Mouse (Mus musculus) forebrain, embryonic 15.5 days (tissue): ENCODE data around the gene Kpna7. TPM values are rescaled to one million over a fixed set of nuclear protein-coding genes. Genes with fewer than 3 reads are reported as not detected.

ENCODE experiments used
- ATAC-seq: fragments of 200-750 bp; cut with Nextera tagmentation; replicated peaks from 2 replicates; pipeline ENCODE4 v1.8.0; 2017; ENCODE audit warnings: mild to moderate bottlenecking, moderate TSS enrichment, moderate library complexity
- H3K27ac ChIP-seq: fragments of 300-500 bp; sonication (generic); replicated peaks from 2 replicates; pipeline ENCODE4 v1.5.1; 2015; ENCODE audit warnings: mild to moderate bottlenecking, inconsistent platforms
- H3K27me3 ChIP-seq: fragments of 300-500 bp; sonication (generic); 2 replicates; pipeline ENCODE4 v1.6.1; 2015; ENCODE audit warnings: inconsistent platforms
- H3K36me3 ChIP-seq: fragments of 300-500 bp; sonication (generic); 2 replicates; pipeline ENCODE4 v1.6.1; 2015; ENCODE audit warnings: mild to moderate bottlenecking, inconsistent platforms
- H3K4me1 ChIP-seq: fragments of 300-500 bp; sonication (generic); 2 replicates; pipeline ENCODE4 v1.6.1; 2015; ENCODE audit warnings: inconsistent platforms
- H3K4me2 ChIP-seq: fragments of 300-500 bp; sonication (generic); replicated peaks from 2 replicates; pipeline ENCODE4 v1.6.1; 2015; ENCODE audit warnings: mild to moderate bottlenecking, inconsistent platforms
- H3K4me3 ChIP-seq: fragments of 300-500 bp; sonication (generic); 2 replicates; pipeline ENCODE4 v1.5.1; 2015; ENCODE audit warnings: mild to moderate bottlenecking, inconsistent platforms
- H3K9ac ChIP-seq: fragments of 300-500 bp; sonication (generic); replicated peaks from 2 replicates; pipeline ENCODE4 v1.6.1; 2015; ENCODE audit warnings: mild to moderate bottlenecking, inconsistent platforms
- H3K9me3 ChIP-seq: fragments of 300-500 bp; sonication (generic); 2 replicates; pipeline ENCODE4 v1.6.1; 2016; ENCODE audit warnings: inconsistent platforms
- WGBS: fragments of 180-500 bp; shearing (Covaris S2); methylation state at CpG from one replicate; pipeline ENCODE4 v1.1.7; 2015; ENCODE audit warnings: mixed read lengths; 5-methylcytosine and 5-hydroxymethylcytosine counted together
- polyA plus RNA-seq: library from polyadenylated mRNA; unstranded; fragments of >200 nt; fragmentation: Nextera tagmentation; extraction: Ambion mirVana; gene quantifications from 2 replicates; pipeline ENCODE4 v1.2.1, GENCODE M21; 2015

Kpna7 gene
- polyA plus RNA-seq, 1 experiment from 2014 or later = not detected

GRCm38 (mm10) chr5:145008878-145009659 is 74.8 kb downstream of the Kpna7 start:
- H3K4me1 ChIP-seq = no peaks in the 10 kb centered on the region
- no peaks in the 10 kb centered on the region for H3K9me3 ChIP-seq
- no peak overlapping the region for H3K9ac ChIP-seq
- no peaks in the 10 kb centered on the region for H3K27me3 ChIP-seq
- H3K4me2 ChIP-seq = no peak overlapping the region
- ATAC-seq = no peak
- no peak overlapping the region for H3K4me3 ChIP-seq
- no peaks in the 10 kb centered on the region for H3K36me3 ChIP-seq
- 93% methylated on average over 15 of the region's 15 CpGs for WGBS
- no peak overlapping the region for H3K27ac ChIP-seq

GRCm38 (mm10) chr5:145005596-145005995 is 78.2 kb downstream of the Kpna7 start:
- Histone ChIP-seq H3K4me1 (no peaks in the 10 kb centered on the region), H3K36me3 (no peaks in the 10 kb centered on the region), H3K27ac (no peak overlapping the region), H3K4me3 (no peak overlapping the region), H3K9me3 (no peaks in the 10 kb centered on the region), H3K27me3 (no peaks in the 10 kb centered on the region), H3K4me2 (no peak overlapping the region), H3K9ac (no peak overlapping the region)
- 84% methylated on average over 6 of the region's 6 CpGs for WGBS
- no peak for ATAC-seq

DNA sequence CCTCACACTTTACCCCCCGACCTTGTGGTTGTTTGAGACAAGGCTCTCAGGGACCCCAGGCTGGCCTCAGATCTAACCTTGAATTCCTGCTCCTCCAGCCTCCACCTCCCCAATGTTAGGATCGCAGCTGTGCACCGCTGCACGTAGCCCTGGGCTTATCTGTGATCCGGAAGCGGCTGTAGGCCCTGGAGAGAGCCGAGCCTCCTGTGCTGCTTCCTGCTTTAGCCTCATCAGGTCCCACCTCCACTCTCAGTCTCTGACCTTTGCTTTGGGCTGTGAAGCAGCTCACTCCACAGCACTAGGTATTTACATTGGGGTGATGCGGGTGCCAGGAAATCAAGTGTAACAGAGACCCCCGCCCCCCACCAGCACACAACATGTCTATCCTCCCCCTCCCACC is 79.3 kb downstream of the Kpna7 start:
- Histone ChIP-seq H3K4me2 (no peak overlapping the region), H3K9ac (no peak overlapping the region), H3K27ac (no peak overlapping the region), H3K4me1 (no peaks in the 10 kb centered on the region), H3K9me3 (no peaks in the 10 kb centered on the region), H3K36me3 (no peaks in the 10 kb centered on the region), H3K27me3 (no peaks in the 10 kb centered on the region), H3K4me3 (no peak overlapping the region)
- 91% methylated on average over 9 of the region's 9 CpGs for WGBS
- no peak for ATAC-seq

- no peak for ATAC-seq
- WGBS = 82% methylated on average over 3 of the region's 3 CpGs
Observed at GRCm38 (mm10) chr5:145003362-145003761, 80.5 kb downstream of the Kpna7 start.

GRCm38 (mm10) chr5:144998491-144998890 is 85.3 kb downstream of the Kpna7 start:
- H3K27ac ChIP-seq = no peak overlapping the region
- H3K36me3 ChIP-seq = no peaks in the 10 kb centered on the region
- no peaks in the 10 kb centered on the region for H3K27me3 ChIP-seq
- no peak overlapping the region for H3K9ac ChIP-seq
- 24% methylated on average over 2 of the region's 2 CpGs for WGBS
- H3K9me3 ChIP-seq = no peaks in the 10 kb centered on the region
- H3K4me3 ChIP-seq = no peak overlapping the region
- ATAC-seq = no peak
- no peak overlapping the region for H3K4me2 ChIP-seq
- H3K4me1 ChIP-seq = no peaks in the 10 kb centered on the region

More at GRCm38 (mm10) chr5:145003362-145003761, 80.5 kb downstream of the Kpna7 start:
- Histone ChIP-seq H3K9ac (no peak overlapping the region), H3K4me1 (no peaks in the 10 kb centered on the region), H3K4me3 (no peak overlapping the region), H3K36me3 (no peaks in the 10 kb centered on the region), H3K27ac (no peak overlapping the region), H3K4me2 (no peak overlapping the region), H3K9me3 (no peaks in the 10 kb centered on the region), H3K27me3 (no peaks in the 10 kb centered on the region)

DNA sequence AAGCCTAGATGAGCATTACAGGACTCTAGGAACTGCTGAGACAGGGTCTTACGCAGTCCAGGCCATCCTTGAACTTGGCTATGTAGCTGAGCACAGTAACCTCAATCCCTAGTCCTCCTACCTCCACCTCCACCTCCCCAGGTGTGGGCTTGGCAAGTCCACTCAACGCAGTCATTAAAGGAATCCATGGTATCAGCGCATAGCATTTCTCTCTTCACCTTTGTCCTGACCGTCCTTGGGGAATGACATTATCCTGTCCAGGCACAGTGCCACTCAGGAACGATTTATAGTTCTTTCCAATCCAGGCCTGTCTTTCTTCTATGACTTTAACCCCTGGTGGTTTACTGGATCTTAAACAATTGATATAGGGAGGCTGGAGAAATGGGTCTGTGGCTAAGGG is 93.3 kb downstream of the Kpna7 start:
- WGBS = 79% methylated on average over 5 of the region's 5 CpGs
- no peak overlapping the region for H3K27ac ChIP-seq

GRCm38 (mm10) chr5:144990051-144990450 is 93.8 kb downstream of the Kpna7 start:
- no peaks in the 10 kb centered on the region for H3K36me3 ChIP-seq
- H3K4me2 ChIP-seq = no peak overlapping the region
- no peaks in the 10 kb centered on the region for H3K9me3 ChIP-seq
- ATAC-seq = no peak
- H3K27me3 ChIP-seq = no peaks in the 10 kb centered on the region
- 28% methylated on average over 2 of the region's 2 CpGs for WGBS
- no peak overlapping the region for H3K27ac ChIP-seq
- H3K4me3 ChIP-seq = no peak overlapping the region
- H3K9ac ChIP-seq = no peak overlapping the region
- no peaks in the 10 kb centered on the region for H3K4me1 ChIP-seq

More for the DNA sequence above, 93.3 kb downstream of the Kpna7 start:
- Histone ChIP-seq H3K27me3 (no peaks in the 10 kb centered on the region), H3K36me3 (no peaks in the 10 kb centered on the region), H3K4me3 (no peak overlapping the region), H3K9me3 (no peaks in the 10 kb centered on the region), H3K4me1 (no peaks in the 10 kb centered on the region), H3K9ac (no peak overlapping the region), H3K4me2 (no peak overlapping the region)
- no peak for ATAC-seq

DNA sequence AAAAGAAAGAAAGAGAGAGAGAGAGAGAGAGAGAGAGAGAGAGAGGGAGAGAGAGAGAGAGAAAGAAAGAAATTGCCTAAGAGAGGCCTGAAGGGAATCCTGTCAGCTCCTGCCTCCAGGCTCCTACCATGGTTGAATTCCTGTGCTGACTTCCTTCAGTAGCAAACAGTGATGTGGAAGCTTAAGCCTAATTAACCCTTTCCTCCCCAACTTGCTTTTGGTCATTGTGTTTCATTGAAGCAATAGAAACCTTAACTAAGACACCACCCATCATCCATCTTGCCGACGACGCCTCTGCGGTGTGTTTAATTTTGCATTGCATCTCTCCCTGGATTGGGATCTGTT is 94.8 kb downstream of the Kpna7 start:
- Histone ChIP-seq H3K9me3 (no peaks in the 10 kb centered on the region), H3K4me1 (no peaks in the 10 kb centered on the region), H3K36me3 (no peaks in the 10 kb centered on the region), H3K27me3 (no peaks in the 10 kb centered on the region), H3K4me2 (no peak overlapping the region), H3K4me3 (no peak overlapping the region), H3K27ac (no peak overlapping the region), H3K9ac (no peak overlapping the region)
- no peak for ATAC-seq
- WGBS = 88% methylated on average over 4 of the region's 4 CpGs

DNA sequence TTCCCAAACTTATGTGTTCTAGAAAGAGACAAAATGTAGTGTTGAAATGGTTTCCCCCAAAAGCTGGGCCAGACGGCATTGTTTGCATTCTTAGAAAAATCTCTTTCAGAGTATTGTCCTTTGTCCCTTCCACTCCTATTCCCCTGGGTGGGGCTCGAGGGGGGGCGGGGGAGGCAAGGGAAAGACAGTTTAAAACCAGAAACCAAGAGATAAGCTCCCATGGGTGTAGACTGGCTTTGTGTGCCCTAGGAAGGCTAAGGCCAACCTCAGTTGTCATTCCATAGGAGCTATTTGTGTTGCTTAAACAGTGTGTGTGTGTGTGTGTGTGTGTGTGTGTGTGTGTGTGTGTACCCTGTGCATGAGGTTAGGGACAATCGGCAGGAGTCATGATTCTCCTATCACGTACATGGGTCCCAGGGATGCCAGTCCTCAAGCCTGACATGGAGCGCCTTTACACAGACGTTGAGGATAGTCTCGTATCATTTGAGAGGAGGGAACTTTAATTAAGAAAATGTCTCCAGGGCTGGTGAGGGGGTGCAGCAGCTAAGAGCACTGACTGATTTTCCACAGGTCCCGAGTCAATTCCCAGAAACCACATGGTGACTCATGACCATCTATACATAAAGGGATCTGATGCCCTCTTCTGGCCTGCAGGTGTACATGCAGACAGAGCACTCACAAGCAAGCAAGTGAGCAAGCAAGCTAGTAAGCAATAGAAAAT is 95.3 kb downstream of the Kpna7 start:
- Histone ChIP-seq H3K4me1 (no peaks in the 10 kb centered on the region), H3K27ac (no peak overlapping the region), H3K9me3 (no peaks in the 10 kb centered on the region), H3K27me3 (no peaks in the 10 kb centered on the region), H3K36me3 (no peaks in the 10 kb centered on the region), H3K9ac (no peak overlapping the region), H3K4me2 (no peak overlapping the region), H3K4me3 (no peak overlapping the region)
- ATAC-seq = 0 out of 2 replicates have a peak, but pooled peaks have one; percentile 67
- 50% methylated on average over 9 of the region's 9 CpGs for WGBS

- no peaks in the 10 kb centered on the region for H3K36me3 ChIP-seq
- no peaks in the 10 kb centered on the region for H3K9me3 ChIP-seq
- no peak overlapping the region for H3K4me3 ChIP-seq
- no peak for ATAC-seq
- no peak overlapping the region for H3K27ac ChIP-seq
- H3K4me1 ChIP-seq = no peaks in the 10 kb centered on the region
- H3K27me3 ChIP-seq = no peaks in the 10 kb centered on the region
- WGBS = 89% methylated on average over 13 of the region's 13 CpGs
- no peak overlapping the region for H3K4me2 ChIP-seq
- no peak overlapping the region for H3K9ac ChIP-seq
Observed at GRCm38 (mm10) chr5:144987561-144987960, 96.3 kb downstream of the Kpna7 start.

- Histone ChIP-seq H3K27ac (no peak overlapping the region), H3K27me3 (no peaks in the 10 kb centered on the region), H3K9ac (no peak overlapping the region), H3K4me2 (no peak overlapping the region), H3K4me3 (no peak overlapping the region), H3K9me3 (no peaks in the 10 kb centered on the region), H3K4me1 (no peaks in the 10 kb centered on the region), H3K36me3 (no peaks in the 10 kb centered on the region)
- 92% methylated on average over 5 of the region's 5 CpGs for WGBS
- no peak for ATAC-seq
Observed at GRCm38 (mm10) chr5:144984839-144985238, 99.0 kb downstream of the Kpna7 start.

GRCm38 (mm10) chr5:144983227-144983626 is 100.6 kb downstream of the Kpna7 start:
- 96% methylated on average over 3 of the region's 3 CpGs for WGBS
- Histone ChIP-seq H3K36me3 (no peaks in the 10 kb centered on the region), H3K9me3 (no peaks in the 10 kb centered on the region)

More at GRCm38 (mm10) chr5:144983227-144983626, 100.6 kb downstream of the Kpna7 start:
- H3K27me3 ChIP-seq = no peaks in the 10 kb centered on the region
- no peak for ATAC-seq
- no peak overlapping the region for H3K9ac ChIP-seq
- H3K4me3 ChIP-seq = no peak overlapping the region
- no peak overlapping the region for H3K4me2 ChIP-seq
- no peaks in the 10 kb centered on the region for H3K4me1 ChIP-seq
- no peak overlapping the region for H3K27ac ChIP-seq
